Mouse (Mus musculus): Measurements from ENCODE around the gene Gm10985. TPM values are rescaled to one million over a fixed set of nuclear protein-coding genes. Genes with fewer than 3 reads are reported as not detected.

Gene Gm10985
- not detected for total RNA-seq (2021)
- long read RNA-seq, experiment 1: 0 reads
- long read RNA-seq, experiment 2: 0 reads

- DNase-seq: no peak
These were observed at the start of gene Gm10985 for GRCm38 (mm10) chr3:53844786-53845185. TSS of gene Gm10985 (plus strand) at chr3:53845086.

GRCm38 (mm10) chr3:53796933-53797332, 48.0 kb upstream of the Gm10985 start:
- no peak for DNase-seq

- no peak for DNase-seq
These were observed 45.2 kb upstream of the Gm10985 start for GRCm38 (mm10) chr3:53799671-53800070.

- no peak for DNase-seq
These were observed 31.4 kb upstream of the Gm10985 start for GRCm38 (mm10) chr3:53813421-53813977.

- DNase-seq: no peak
These were observed 10.6 kb upstream of the Gm10985 start for GRCm38 (mm10) chr3:53834238-53834637.

- DNase-seq: no peak
These were observed 1.5 kb downstream of the Gm10985 start for GRCm38 (mm10) chr3:53846206-53846928.

- no peak for DNase-seq
These were observed 2.8 kb downstream of the Gm10985 start for GRCm38 (mm10) chr3:53847726-53848125.

- no peak for DNase-seq
These were observed 3.4 kb downstream of the Gm10985 start for GRCm38 (mm10) chr3:53848262-53848661.

GRCm38 (mm10) chr3:53854261-53854660, 9.4 kb downstream of the Gm10985 start:
- DNase-seq: no peak

GRCm38 (mm10) chr3:53854831-53855230, 9.9 kb downstream of the Gm10985 start:
- DNase-seq: no peak

- DNase-seq: peak; percentile 93 to 97
These were observed 18.7 kb downstream of the Gm10985 start, which contains the start of gene Ufm1 for GRCm38 (mm10) chr3:53863383-53864220. TSS of gene Ufm1 (minus strand) at chr3:53863830.

GRCm38 (mm10) chr3:53868212-53868611, 23.3 kb downstream of the Gm10985 start:
- DNase-seq: no peak

GRCm38 (mm10) chr3:53869263-53869662, 24.4 kb downstream of the Gm10985 start:
- no peak for DNase-seq

- no peak for DNase-seq
These were observed 25.6 kb downstream of the Gm10985 start for GRCm38 (mm10) chr3:53870482-53870881.

GRCm38 (mm10) chr3:53871596-53871995, 26.7 kb downstream of the Gm10985 start:
- no peak for DNase-seq

GRCm38 (mm10) chr3:53890619-53891540, 46.0 kb downstream of the Gm10985 start:
- DNase-seq: no peak

Other genes starting within 250 kb of the Gm10985 start
- gene Frem2, start 187.7 kb upstream of the Gm10985 start, total RNA-seq (2021): 1 to 10 TPM; 1.5 to 1.6 TPM
- 10 to 100 TPM; 47.5 to 55.7 TPM for gene Ufm1, start 18.7 kb downstream of the Gm10985 start, total RNA-seq (2021)